Mouse (Mus musculus) embryonic facial prominence, embryonic 11.5 days (tissue): Measurements from ENCODE around the gene Ankrd40. TPM values are rescaled to one million over a fixed set of nuclear protein-coding genes. Genes with fewer than 3 reads are reported as not detected.

ENCODE experiments used
- ATAC-seq: fragments of 200-750 bp; cut with Nextera tagmentation; replicated peaks from 2 replicates; pipeline ENCODE4 v1.8.0; 2017; ENCODE audit warnings: low read depth; ENCODE audit not compliant: insufficient number of reproducible peaks, low FRiP score, low TSS enrichment
- DNase-seq: peaks from one replicate; pipeline ENCODE4 v3.0.0-alpha.2; 2015; ENCODE audit warnings: low spot score
- H3K27ac ChIP-seq: fragments of 300-500 bp; sonication (generic); replicated peaks from 2 replicates; pipeline ENCODE4 v1.5.1; 2014; ENCODE audit warnings: mild to moderate bottlenecking, low read depth, low read length, control low read depth
- H3K27me3 ChIP-seq: fragments of 300-500 bp; sonication (generic); 2 replicates; pipeline ENCODE4 v1.6.1; 2014; ENCODE audit warnings: mild to moderate bottlenecking, low read length, moderate library complexity, mixed read lengths; ENCODE audit not compliant: control insufficient read depth, insufficient read depth
- H3K36me3 ChIP-seq: fragments of 300-500 bp; sonication (generic); replicated peaks from 2 replicates; pipeline ENCODE4 v1.6.1; 2014; ENCODE audit warnings: low read depth, mild to moderate bottlenecking, low read length, moderate library complexity, mixed read lengths; ENCODE audit not compliant: control insufficient read depth, insufficient read depth
- H3K4me1 ChIP-seq: fragments of 300-500 bp; sonication (generic); 2 replicates; pipeline ENCODE4 v1.6.1; 2014; ENCODE audit warnings: low read length, mixed read lengths; ENCODE audit not compliant: control insufficient read depth, insufficient read depth
- H3K4me2 ChIP-seq: fragments of 300-500 bp; sonication (generic); 2 replicates; pipeline ENCODE4 v1.6.1; 2014; ENCODE audit warnings: low read depth, mild to moderate bottlenecking, control low read depth, low read length, moderate library complexity
- H3K4me3 ChIP-seq: fragments of 300-500 bp; sonication (generic); 2 replicates; pipeline ENCODE4 v1.5.1; 2014; ENCODE audit warnings: low read depth, low read length, control low read depth
- H3K9ac ChIP-seq: fragments of 300-500 bp; sonication (generic); replicated peaks from 2 replicates; pipeline ENCODE4 v1.6.1; 2014; ENCODE audit warnings: mild to moderate bottlenecking, control low read depth, low read length
- H3K9me3 ChIP-seq: fragments of 300-500 bp; sonication (generic); replicated peaks from 2 replicates; pipeline ENCODE4 v1.6.1; 2016; ENCODE audit warnings: mild to moderate bottlenecking, low read length, inconsistent platforms, mixed read lengths; ENCODE audit not compliant: control insufficient read depth
- WGBS: fragments of 180-500 bp; shearing (Covaris S2); extraction: QIAGEN DNeasy Blood & Tissue Kit; methylation state at CpG from one replicate; pipeline ENCODE4 v1.1.7; 2014; 5-methylcytosine and 5-hydroxymethylcytosine counted together
- polyA plus RNA-seq: library from polyadenylated mRNA; unstranded; fragments of >200 nt; fragmentation: Nextera tagmentation; extraction: Ambion mirVana; gene quantifications from 2 replicates; pipeline ENCODE4 v1.2.1, GENCODE M21; 2014

Gene Ankrd40
- polyA plus RNA-seq, 1 experiment from 2014 or later: 23.5 TPM

DNA sequence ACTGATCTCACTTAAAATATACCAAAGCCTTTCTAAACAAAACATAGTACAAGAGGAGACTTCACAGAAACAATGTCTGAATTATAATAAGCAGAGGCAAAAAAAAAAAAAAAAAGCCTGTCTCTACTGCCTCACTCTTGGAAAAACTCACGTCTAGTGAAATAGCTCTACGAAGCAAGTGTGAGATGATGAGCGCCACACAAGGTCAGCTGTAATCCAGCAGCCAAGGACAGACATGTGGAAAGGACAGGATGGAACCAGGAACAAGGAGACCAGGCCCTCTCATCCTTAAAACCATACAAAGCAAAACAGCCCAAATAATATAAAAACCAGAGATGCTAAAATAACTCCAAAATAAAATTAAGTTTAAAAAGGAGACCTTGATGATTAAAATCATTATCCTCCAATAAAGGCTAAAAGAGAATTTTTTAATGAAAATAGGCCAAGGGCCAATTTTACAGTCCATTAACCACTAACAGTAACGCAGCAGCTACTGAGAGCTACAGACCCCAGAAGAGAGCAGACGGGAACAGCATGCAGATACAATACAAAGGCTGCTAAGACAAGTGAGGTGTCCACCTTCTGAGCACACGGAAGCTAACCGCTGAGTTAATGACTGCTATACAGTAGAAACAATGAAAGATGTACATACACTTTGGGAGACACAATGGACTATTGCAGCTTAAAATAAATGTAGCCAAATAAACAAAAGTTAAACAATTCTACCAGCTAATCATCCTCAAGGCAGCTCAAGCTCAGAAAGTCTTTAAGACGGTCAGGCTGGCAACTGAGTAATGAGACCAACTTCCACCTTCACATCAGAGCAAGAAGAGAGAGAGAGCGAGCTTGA, 32.6 kb upstream of the Ankrd40 start:
- Histone ChIP-seq H3K9me3 (no peaks in the 10 kb centered on the region), H3K4me1 (no peaks in the 10 kb centered on the region), H3K27me3 (no peaks in the 10 kb centered on the region), H3K4me3 (no peak overlapping the region), H3K36me3 (peaks cover 21% of the 10 kb centered on the region), H3K9ac (no peak overlapping the region), H3K27ac (no peak overlapping the region), H3K4me2 (no peak overlapping the region)
- 82% methylated on average over 9 of the region's 9 CpGs for WGBS
- DNase-seq: no peak
- ATAC-seq: no peak

DNA sequence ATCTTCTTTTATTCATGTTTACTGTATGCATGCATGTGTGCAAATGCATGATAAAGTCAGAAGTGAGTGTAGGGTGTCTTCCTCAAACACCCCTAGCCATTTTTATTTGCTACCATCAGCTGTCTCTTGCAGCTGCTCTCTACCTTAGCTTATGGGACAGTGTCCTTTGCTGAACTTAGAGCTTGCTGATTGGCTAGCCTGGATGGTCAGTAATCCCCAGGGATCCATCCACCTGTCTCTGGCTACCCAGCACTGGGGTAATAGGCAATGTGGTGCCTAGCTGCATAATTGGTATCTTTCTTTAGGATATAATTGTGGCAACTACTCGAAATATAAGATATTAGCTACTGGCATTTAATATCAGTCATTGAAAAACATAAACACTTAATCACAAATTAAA, 15.1 kb upstream of the Ankrd40 start:
- no peak overlapping the region for H3K27ac ChIP-seq
- no peak overlapping the region for H3K4me2 ChIP-seq
- WGBS: 97% methylated on average over 1 of the region's 1 CpGs
- no peaks in the 10 kb centered on the region for H3K27me3 ChIP-seq
- no peaks in the 10 kb centered on the region for H3K9me3 ChIP-seq
- H3K36me3 ChIP-seq: no peaks in the 10 kb centered on the region
- no peak overlapping the region for H3K4me3 ChIP-seq
- ATAC-seq (no peak), DNase-seq (no peak)
- no peaks in the 10 kb centered on the region for H3K4me1 ChIP-seq
- no peak overlapping the region for H3K9ac ChIP-seq

DNA sequence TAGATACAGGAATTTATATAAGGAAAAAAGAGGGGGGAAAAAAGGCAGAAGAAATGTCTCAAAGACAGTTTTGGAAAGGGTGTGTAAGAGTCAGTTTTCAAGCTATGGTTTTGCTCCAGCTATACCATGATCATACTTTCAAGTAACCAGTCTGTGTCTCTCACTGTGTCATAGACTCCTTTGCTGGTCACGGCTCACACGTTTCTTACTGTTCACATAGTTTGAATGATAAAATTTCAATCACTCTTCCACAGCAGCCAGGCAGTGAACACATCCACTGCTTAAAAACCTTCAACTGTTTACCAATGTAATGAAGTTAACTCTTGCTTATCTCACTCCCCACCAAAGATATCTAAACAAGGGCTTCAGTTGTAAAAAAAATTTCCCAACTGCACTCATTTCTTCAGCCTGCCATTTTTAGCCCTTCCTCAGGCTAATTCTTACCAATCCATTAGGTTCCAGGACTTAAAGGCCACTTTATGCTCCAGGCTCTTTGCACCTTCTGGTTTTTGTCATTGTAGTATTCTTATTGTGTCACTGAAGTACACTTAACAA, 13.6 kb upstream of the Ankrd40 start:
- no peak overlapping the region for H3K4me3 ChIP-seq
- no peak overlapping the region for H3K9ac ChIP-seq
- WGBS: 87% methylated on average over 2 of the region's 2 CpGs
- H3K27ac ChIP-seq: no peak overlapping the region
- H3K4me1 ChIP-seq: no peaks in the 10 kb centered on the region
- no peak for ATAC-seq
- DNase-seq: no peak
- no peak overlapping the region for H3K4me2 ChIP-seq
- no peaks in the 10 kb centered on the region for H3K27me3 ChIP-seq
- H3K9me3 ChIP-seq: no peaks in the 10 kb centered on the region
- H3K36me3 ChIP-seq: no peaks in the 10 kb centered on the region

DNA sequence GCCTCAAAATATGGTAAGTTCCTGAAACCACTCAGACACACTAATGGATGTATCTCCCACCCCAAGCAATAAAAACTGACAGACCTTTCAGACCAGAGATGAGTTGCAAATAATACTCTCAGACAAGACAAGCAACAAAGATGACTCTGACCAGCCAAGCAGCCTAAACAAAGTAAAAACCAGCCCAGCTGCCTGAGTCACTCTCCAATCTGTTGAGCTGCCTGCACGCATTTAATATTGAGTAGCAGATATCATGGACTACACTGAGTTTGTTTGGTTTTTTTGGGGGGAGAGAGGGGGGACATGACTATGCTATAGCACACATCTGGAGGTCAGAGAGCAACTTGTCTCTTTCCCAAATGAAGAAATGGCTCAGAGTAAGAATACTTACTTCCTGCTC, 12.5 kb upstream of the Ankrd40 start:
- WGBS: 71% methylated on average over 1 of the region's 1 CpGs
- H3K4me1 ChIP-seq: no peaks in the 10 kb centered on the region
- no peaks in the 10 kb centered on the region for H3K27me3 ChIP-seq
- no peak overlapping the region for H3K4me3 ChIP-seq
- no peak overlapping the region for H3K4me2 ChIP-seq
- no peak overlapping the region for H3K27ac ChIP-seq
- no peaks in the 10 kb centered on the region for H3K9me3 ChIP-seq
- H3K36me3 ChIP-seq: no peaks in the 10 kb centered on the region
- ATAC-seq (no peak), DNase-seq (no peak)
- no peak overlapping the region for H3K9ac ChIP-seq

DNA sequence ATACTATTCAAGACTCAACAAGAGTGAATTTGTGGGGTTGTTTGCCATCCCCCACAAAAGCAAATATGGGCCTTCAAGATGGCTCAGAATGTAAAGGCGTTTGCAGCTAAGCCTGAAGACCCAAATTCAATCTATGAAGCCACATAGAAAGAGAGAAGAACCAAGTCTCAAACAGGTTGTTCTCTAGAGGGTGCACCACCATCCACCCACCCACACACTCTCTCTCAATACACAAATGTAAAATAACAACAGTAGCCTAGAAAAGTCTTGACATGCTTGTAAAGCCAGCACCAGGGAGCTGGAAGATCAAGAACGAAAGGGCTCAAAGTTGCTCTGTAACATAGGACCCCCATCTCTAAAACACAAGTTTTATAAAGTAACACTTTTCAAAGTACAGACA, 11.3 kb upstream of the Ankrd40 start:
- WGBS: 92% methylated on average over 2 of the region's 2 CpGs
- ATAC-seq: no peak

DNA sequence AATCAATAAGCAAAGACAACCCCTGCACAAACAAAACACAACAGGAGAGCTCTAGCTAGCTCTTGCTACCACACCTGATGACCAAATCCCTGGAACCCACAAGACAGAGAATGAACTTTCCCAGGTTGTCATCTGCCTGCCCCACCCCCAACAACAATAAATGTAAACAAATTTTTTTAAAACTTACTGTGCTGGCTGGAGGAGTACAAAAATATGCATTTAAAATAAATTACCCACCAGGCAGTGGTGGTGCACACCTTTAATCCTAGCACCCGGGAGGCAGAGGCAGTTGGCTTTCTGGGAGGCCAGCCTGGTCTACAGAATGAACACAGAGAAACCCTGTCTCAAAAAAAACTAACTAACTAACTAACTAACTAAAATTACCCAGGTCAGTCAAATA, 10.8 kb upstream of the Ankrd40 start:
- Histone ChIP-seq H3K36me3 (no peaks in the 10 kb centered on the region), H3K27me3 (no peaks in the 10 kb centered on the region), H3K4me3 (no peak overlapping the region), H3K4me1 (no peaks in the 10 kb centered on the region), H3K9ac (no peak overlapping the region), H3K9me3 (no peaks in the 10 kb centered on the region), H3K4me2 (no peak overlapping the region), H3K27ac (no peak overlapping the region)
- WGBS: 79% methylated on average over 1 of the region's 1 CpGs
- DNase-seq: no peak
- ATAC-seq: no peak

More for the DNA sequence above, 11.3 kb upstream of the Ankrd40 start:
- H3K4me1 ChIP-seq: no peaks in the 10 kb centered on the region
- no peak overlapping the region for H3K9ac ChIP-seq
- no peaks in the 10 kb centered on the region for H3K9me3 ChIP-seq
- H3K4me2 ChIP-seq: no peak overlapping the region
- H3K27ac ChIP-seq: no peak overlapping the region
- H3K36me3 ChIP-seq: no peaks in the 10 kb centered on the region
- H3K27me3 ChIP-seq: no peaks in the 10 kb centered on the region
- DNase-seq: no peak
- H3K4me3 ChIP-seq: no peak overlapping the region

DNA sequence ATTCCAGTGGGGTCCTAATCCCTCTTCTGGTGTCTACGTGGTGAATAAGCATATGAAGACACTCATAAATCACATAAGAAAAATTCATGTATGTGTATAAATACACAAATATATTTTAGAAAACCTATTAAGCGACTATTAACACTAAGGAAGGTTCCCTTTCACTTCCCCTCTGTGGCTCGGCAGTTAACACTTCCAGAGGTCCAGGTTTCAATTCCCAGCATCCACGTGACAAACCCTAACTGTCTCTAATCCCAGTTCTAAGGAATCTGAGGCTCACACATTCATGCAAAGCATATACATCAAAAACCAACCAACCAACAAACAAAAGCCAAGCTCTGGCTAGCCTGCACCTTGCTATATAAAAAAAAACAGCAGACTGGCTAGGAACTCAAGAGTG, 10.3 kb upstream of the Ankrd40 start:
- Histone ChIP-seq H3K9ac (no peak overlapping the region), H3K27me3 (no peaks in the 10 kb centered on the region), H3K36me3 (no peaks in the 10 kb centered on the region), H3K4me2 (no peak overlapping the region), H3K4me3 (no peak overlapping the region), H3K27ac (no peak overlapping the region), H3K9me3 (no peaks in the 10 kb centered on the region), H3K4me1 (no peaks in the 10 kb centered on the region)
- ATAC-seq (no peak), DNase-seq (no peak)
- 69% methylated on average over 4 of the region's 4 CpGs for WGBS

DNA sequence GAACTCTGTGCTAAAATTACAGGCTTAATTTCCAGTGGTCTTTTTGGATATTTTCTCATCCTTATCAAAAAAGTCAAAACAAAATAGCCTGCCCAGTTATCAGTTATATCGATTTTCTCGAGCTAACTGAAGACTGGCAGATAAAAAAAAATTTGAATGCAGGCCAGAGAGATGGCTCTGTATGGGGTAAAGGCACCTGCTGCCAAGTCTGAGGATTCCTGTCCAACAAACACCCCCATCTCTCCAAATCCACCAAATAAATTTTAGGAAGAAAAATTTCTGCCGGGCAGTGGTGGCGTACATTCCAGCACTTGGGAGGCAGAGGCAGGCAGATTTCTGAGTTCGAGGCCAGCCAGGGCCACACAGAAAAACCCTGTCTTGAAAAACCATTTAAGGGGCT, 9.7 kb upstream of the Ankrd40 start:
- no peaks in the 10 kb centered on the region for H3K4me1 ChIP-seq
- WGBS: 91% methylated on average over 5 of the region's 5 CpGs
- ATAC-seq (no peak), DNase-seq (no peak)
- no peak overlapping the region for H3K9ac ChIP-seq
- no peak overlapping the region for H3K4me3 ChIP-seq
- H3K36me3 ChIP-seq: no peaks in the 10 kb centered on the region
- no peaks in the 10 kb centered on the region for H3K9me3 ChIP-seq
- H3K4me2 ChIP-seq: no peak overlapping the region
- H3K27me3 ChIP-seq: no peaks in the 10 kb centered on the region
- no peak overlapping the region for H3K27ac ChIP-seq
